Mouse (Mus musculus) brain, embryonic 14.5 days (tissue): ENCODE results near the gene Ddx1. TPM values are rescaled to one million over a fixed set of nuclear protein-coding genes. Genes with fewer than 3 reads are reported as not detected.
A peak's percentile ranks its signal among the peaks of the same experiment; 100 is the strongest.

Experiments
- DNase-seq: peaks from one replicate; pipeline ENCODE4 v3.0.0-alpha.2; 2011; ENCODE audit warnings: low read depth
- CTCF ChIP-seq: fragments of 200-500 bp; IDR thresholded peaks from 2 replicates; pipeline ENCODE4 v1.5.1; 2012; ENCODE audit warnings: inconsistent platforms, mild to moderate bottlenecking, moderate library complexity, borderline replicate concordance; ENCODE audit not compliant: insufficient read depth, insufficient read length; ENCODE audit errors: extremely low read depth
- POLR2A ChIP-seq: fragments of 200-500 bp; IDR thresholded peaks from 2 replicates; pipeline ENCODE4 v1.6.1; 2012; ENCODE audit warnings: mild to moderate bottlenecking, inconsistent platforms, borderline replicate concordance; ENCODE audit not compliant: poor library complexity, insufficient read depth, insufficient read length, severe bottlenecking; ENCODE audit errors: extremely low read depth
- polyA plus RNA-seq: library from polyadenylated mRNA; depleted of rRNA; stranded (reverse); fragments of >200 nt; gene quantifications from 2 replicates; pipeline ENCODE4 v1.2.3, GENCODE M21; 2012

The Ddx1 gene
- polyA plus RNA-seq, 1 experiment = 61.9 TPM

DNA sequence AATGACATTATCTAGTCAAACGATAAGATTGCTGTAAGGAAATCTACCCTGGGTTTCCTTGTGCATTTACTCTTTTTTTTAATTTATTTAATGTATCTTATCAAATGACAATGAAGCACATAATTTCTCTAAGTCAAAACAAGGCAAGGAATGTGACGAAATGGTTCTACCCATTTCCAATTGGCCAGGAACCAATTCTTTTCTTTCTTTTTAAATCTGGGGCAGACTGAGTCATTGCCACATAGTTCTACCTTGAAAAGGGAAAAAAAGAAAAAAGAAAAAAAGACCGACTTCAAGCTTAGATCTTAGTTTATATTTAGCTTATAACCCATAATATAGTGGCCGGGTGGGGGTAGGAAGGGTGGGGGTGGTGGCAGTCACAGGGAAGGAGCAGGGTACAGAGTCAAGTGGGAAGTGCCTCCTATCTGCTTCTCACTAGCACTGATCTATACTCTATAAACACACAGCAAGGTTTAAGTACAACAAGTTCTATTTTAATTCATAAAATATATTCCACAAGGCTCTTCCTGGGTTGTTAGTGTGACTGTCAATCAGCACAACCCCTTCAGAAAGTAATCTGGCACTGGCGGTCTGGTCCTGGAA, 32.4 kb downstream of the Ddx1 start:
- no peak for TF ChIP-seq POLR2A
- no peak for TF ChIP-seq CTCF
- DNase-seq = peak; percentile 31

DNA sequence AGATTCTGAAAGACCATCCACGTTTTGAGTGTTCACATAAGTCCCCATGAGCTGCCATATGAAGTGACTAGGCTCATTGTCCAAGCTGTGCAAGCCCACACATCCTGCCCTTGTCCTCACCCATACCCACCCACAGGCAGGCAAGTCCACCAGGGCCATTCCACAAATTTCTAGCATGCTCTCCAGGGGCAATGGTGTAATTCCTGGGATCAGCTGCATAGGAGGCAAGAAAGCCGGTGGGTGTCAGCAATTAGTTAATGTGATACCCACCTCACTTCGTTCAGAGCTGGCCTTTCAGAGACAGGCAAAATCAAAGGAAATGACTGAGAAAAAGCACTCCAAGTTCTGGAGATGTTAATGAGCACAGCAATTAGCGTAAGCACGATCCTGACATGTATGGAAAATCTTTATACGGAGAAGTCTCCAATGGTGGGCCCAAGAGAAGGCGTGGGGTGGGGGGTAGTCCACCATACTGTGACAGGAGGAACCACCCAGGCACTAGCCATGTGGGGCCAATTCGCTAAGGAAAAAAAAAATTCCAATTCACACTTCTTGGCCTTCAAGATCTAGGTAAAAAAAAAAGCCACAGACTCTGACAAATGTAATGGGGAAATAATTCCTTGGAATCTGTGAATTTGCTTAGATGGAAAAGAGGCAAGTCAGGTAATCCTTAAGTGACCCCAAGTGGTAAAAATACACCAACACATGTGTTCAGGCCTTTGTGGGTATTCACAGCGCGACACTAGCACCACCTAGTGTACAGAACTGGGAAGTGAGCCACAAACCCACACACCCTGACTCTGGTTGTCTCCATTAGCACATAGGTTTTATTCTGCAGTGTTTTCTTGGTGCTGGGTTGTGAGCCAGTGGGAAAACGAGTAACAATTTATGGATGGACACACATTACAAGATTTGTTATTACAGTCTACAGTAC, 34.4 kb downstream of the Ddx1 start:
- DNase-seq = peak; percentile 96
- TF ChIP-seq CTCF = peak; percentile 97
- no peak for TF ChIP-seq POLR2A

DNA sequence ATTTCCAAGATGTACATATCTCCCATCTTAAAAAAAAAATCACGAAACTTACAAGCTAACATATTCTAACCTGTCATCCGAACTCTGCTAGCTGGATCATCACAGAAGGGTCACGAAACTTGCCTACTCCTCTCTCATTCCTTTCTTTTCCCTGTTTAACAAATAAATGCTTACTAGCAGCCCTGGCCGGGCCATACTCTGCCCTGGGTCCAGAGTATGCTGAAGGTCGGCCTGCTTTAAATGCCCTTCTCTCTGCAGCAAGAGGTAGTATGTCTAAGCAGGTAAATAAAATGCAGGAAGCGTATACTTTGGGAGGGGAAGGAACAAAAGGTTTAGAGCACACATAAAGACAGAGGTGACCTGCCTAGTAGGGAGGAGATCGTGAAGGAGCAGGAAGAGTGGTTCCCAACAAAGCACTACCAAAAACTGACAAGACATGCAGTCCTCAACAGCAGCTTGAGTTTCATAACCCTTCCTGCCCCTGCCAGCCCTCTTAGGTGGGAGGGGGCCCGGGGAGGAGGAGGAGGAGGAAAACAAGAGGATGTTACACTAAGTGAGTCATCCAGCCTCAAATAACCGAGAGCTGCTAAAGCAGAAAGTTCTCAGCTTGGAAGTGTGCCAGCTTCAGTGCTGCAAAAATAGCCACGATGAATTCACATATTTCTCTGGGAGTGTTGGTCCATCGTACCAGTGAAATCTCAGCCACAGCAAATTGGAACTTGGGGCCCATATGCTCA, 37.1 kb downstream of the Ddx1 start:
- DNase-seq = no peak
- TF ChIP-seq POLR2A (no peak), CTCF (no peak)

DNA sequence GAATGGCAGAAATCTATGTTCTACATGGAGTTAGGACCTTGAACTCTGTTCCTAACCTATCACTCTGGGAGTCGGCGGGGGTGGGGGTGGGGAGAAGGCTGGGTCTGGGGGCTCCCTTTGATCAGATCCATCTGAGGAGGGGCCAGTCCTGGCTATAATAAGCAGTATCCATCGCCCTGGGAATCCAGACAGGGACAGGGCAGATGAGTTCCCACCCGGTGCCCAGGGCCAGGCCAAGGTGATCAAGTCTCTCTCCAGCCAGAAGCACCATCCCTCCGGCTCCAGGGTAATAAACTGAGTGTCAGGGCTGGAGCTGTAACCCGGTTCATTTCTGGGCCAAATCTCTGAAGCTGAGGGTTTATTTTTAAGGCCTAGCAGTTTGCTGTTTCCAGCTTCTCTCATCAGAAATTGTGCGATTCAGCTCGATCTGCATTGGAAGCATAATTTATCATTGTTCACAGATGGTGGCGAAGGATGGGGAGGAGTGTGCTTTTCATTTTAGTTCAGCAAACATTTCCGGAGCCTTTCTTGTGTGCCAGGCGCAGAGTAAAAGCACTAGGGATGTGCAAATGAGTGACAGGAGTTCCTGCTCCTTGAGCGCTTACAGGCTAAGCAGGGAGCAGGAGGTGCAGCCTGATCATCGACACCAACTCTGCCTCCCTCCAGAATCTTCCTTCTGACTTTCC, 39.2 kb downstream of the Ddx1 start:
- peak; percentile 81 for DNase-seq
- no peak for TF ChIP-seq POLR2A
- no peak for TF ChIP-seq CTCF

DNA sequence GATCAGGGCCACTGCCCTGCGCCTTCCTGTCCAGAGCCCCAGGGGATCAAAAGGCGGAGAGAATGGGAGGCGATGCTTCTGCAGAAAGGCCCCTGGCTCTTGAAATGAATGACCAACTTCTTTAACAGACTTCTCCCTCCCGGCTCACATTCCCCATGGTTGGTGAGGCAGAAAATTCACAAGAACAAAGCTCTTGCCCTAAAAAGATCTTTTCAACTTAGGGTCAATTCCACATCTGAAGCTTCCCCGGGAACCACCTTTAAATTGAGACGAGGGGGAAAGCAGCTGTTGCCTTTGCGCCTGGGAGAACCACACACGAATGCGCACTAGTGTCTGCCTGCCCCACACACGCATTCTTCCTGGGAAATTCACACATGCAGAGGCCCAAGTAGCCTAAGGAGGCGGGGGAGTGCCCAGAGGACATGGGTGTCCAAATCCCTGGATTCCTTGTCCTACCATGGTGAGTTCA, 40.0 kb downstream of the Ddx1 start:
- peak; percentile 61 for DNase-seq
- TF ChIP-seq CTCF = no peak
- TF ChIP-seq POLR2A = no peak

DNA sequence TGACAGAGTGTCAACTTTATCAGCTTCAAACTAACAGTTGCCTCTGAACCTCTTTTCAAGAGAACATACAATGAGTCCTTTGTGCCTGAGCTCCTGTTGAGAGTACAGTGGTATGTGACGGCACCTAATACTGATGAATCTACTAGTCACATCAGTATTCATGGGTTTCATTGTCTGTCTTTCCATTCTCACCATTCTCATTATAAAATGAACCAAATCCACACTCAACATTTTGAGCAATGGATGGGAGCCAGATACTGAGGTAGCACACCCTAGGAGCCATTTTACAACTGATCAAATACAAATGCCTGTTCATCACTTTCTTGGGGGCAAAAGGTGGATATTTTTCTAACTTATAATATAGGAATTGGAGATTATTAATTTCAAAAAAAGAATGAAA, 40.5 kb downstream of the Ddx1 start:
- TF ChIP-seq CTCF (no peak), POLR2A (no peak)
- peak; percentile 22 for DNase-seq

DNA sequence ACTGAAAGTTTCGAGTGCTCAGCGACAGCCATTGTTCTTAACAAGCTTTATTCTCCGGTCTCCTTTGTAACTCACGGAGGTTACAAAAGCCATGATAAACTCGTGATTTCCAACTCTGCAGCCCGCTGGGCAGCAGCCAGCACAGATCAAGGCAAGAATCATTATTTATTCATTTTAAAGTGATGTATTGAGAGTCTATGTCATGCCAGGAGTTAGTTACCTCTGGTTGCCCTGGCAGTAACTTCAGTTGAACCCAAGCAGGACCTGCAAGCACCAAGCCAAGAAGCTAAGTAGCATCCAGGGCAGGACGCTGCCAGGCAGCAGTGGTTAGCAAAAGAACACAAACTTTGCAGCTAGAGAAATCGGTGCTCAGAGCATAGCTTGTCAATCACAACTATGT, 41.9 kb downstream of the Ddx1 start:
- no peak for DNase-seq
- TF ChIP-seq POLR2A = no peak
- no peak for TF ChIP-seq CTCF

DNA sequence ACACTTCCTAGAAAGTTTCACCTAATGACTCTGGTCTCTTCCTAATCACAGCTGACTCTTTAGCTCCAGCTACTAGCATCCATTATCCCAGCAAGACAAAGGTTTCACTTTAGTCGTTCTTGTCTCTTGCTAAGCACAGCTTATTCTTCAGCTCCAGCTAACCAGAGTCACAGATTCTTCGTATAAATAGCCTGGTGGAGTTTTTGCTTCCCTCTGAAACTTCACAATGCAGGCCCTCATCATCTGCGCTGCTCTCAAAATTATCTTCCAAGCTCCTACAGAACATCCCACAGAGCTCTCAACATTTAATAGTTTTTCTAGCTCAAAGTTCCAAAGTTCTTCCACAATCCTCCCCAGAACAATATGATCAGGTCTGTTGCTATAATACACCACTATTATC, 43.3 kb downstream of the Ddx1 start:
- TF ChIP-seq CTCF (no peak), POLR2A (no peak)
- DNase-seq = no peak

DNA sequence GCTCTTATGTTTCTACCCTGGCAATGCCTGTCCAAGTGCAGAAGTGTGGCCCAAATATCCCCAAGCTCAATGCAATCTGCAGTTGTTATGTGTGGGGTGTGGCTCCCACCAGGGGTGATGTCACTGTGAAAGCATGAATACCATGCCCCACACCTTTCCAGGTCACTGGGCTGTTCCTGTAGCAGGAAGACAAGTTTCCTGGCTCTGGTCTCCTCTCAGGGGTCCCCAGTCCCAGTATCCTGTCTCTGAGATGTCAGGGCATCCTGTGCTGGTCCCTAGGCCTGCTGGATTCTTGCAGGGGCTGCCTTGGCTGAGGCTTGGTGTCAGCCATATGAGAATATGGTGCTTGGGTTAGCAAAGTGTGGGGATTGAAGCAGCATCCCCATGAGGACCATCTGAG, 46.7 kb downstream of the Ddx1 start:
- TF ChIP-seq POLR2A (no peak), CTCF (no peak)
- no peak for DNase-seq

DNA sequence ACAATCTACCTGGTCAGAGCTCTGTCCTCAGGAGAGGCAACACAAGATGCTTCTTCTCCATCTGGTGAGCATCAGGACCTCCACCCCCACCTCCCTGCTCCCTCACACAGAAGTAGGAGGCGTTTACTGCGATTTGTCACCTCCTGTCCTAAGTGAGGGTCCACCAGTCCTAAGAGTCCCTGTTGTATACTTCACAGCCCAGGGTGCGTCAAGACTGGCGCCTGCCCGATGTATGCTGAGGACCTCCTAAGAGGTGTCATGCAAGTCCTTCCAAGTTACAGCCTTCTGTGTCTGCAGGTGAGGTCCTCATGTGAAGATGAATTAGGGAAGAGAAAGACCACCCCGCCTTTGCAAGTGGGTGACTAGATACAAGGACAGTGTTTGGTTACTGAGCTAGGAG, 48.4 kb downstream of the Ddx1 start:
- no peak for DNase-seq
- TF ChIP-seq POLR2A = no peak
- no peak for TF ChIP-seq CTCF
